Mouse (Mus musculus): ENCODE data around the gene Cpne7. TPM values are rescaled to one million over a fixed set of nuclear protein-coding genes. Genes with fewer than 3 reads are reported as not detected.

Cpne7 gene
- total RNA-seq, 2 experiments from 2014 or later = 0.13 TPM; not detected in 1

DNA sequence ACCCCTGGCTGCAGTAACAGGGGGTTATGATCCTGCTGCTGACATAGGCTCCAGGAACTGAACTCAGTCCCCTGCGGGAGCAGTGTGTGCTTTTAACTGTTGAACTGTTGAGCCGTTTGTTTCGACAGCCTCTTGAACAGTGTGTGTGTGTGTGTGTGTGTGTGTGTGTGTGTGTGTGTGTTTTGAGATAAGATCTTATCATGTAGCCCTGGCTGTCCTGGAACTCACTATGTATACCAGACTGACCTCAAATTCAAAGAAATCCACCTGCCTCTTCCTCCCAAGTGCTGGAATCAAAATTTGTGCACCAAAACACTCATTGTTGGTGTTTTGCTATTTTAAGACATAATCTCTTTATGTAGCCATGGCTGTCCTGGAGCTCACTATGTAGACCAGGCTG, 2.5 kb upstream of the Cpne7 start:
- no peak for DNase-seq

GRCm38 (mm10) chr8:123117744-123118143, 570 bp downstream of the Cpne7 start:
- DNase-seq = no peak

- DNase-seq = no peak
Measured at GRCm38 (mm10) chr8:123122059-123122458, 4.9 kb downstream of the Cpne7 start.

GRCm38 (mm10) chr8:123122670-123123069, 5.5 kb downstream of the Cpne7 start:
- DNase-seq = no peak

- peak; percentile 50 for DNase-seq
Measured at GRCm38 (mm10) chr8:123126193-123126816, 9.1 kb downstream of the Cpne7 start.

DNA sequence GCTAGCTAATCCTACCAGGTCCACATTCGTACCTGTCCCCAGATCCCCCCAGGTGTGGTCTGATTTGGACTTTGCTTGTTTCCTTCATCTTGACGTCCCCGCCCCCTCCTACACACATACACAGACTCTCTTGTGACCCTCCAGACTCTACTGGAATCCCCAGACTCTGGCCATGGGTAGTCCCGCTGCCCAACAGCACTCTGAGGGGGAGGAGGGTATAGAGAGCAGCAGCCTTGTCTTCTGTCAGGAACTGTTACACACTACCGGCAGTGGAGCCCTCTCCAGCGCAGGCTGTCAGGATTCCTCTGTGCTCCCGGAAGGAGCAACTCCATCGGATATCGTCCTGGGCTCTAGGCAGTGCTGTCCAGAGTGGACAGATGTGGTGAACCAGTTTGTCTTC, 13.9 kb downstream of the Cpne7 start:
- DNase-seq = no peak

DNA sequence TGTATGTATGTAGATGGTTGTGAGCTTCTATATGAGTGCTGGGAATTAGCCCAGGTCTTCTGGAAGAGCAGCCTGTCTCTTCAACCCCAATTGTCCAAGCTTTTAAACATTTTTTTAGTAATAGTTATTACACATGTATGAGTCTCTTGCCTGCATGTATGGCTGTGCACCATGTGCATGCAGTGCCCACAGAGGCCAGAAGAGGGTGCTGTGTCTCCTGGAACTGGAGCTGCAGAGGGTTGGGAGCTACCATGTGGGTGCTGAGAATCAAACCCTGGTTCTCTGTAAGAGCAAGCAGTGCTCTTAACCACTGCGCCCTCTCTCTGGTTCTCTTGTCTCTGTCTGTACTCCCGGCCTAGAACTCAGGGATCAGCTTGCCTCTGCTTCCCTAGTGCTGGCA, 15.8 kb downstream of the Cpne7 start:
- no peak for DNase-seq

DNA sequence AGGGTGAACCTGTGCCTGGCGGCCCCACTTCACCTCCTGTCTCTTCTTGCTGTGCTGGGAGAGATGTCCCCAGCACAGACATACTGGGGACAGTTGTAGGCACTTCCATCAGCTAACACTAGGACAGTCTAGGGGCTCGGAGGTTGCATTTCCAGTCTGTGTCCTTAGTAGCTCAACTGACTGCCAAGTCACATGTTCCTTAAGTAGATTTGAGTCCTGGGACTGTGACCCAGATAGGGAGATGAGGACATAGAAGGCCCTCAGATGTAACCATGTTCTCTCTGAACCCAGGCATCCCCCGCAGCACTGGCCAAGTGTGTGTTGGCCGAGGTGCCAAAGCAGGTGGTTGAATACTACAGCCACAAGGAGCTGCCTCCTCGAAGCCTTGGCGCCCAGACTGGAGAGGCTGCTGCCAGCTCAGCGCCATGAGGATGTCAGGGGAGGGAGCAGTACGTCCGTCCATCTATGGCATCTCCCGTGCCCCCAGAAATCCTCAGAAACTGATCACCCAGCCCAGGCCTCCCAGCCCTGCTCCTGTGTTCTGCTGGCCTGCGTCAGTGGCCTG, 17.1 kb downstream of the Cpne7 start:
- DNase-seq = no peak

- DNase-seq = no peak
Measured at GRCm38 (mm10) chr8:123135406-123135805, 18.2 kb downstream of the Cpne7 start.

GRCm38 (mm10) chr8:123135806-123136205, 18.6 kb downstream of the Cpne7 start:
- DNase-seq = no peak

- peak; percentile 42 for DNase-seq
Measured at GRCm38 (mm10) chr8:123136287-123136686, 19.1 kb downstream of the Cpne7 start.

DNA sequence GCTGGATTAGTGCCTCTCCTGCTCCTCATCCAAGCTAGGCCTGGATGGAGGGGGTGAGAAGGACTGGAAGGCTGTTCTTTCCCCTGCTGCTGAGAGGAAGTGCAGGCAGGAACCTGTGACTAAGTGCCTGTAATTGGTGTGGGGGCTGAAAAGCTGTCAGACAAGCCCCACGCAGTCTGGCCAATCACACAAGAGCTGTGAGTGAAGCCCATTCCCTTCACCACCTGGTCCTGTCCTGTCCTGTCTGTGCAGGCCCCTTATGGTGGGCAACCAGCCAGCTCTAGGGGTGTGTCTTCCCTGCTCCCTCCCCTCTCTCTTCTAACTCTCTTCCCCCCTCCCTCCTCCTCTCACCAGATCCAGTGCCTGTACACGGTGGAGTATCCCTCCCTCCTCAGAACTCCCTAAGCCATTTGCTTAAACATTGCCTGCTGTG, 20.5 kb downstream of the Cpne7 start:
- peak; percentile 37 for DNase-seq

DNA sequence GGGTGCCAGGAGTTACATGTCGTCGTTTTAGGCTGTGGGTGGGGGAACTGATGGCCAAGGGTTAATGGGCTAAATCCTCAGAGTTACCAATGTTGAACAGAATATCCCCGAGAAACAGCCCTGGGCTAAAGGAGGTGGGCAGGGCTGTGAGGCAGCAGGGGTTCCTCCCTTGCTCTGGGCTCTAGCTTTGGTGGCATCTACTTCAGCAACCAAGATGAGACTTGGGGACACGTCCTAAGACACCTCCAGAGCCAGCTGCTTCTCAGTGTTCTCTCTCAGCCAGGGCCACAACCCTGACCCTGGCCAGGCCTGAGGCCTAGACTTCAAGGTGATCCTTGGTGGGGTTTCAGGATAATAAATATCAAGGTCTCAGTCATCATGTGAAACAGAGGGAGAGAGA, 21.6 kb downstream of the Cpne7 start:
- no peak for DNase-seq

- DNase-seq = peak; percentile 83
Measured at GRCm38 (mm10) chr8:123141741-123142462, 24.7 kb downstream of the Cpne7 start.

DNA sequence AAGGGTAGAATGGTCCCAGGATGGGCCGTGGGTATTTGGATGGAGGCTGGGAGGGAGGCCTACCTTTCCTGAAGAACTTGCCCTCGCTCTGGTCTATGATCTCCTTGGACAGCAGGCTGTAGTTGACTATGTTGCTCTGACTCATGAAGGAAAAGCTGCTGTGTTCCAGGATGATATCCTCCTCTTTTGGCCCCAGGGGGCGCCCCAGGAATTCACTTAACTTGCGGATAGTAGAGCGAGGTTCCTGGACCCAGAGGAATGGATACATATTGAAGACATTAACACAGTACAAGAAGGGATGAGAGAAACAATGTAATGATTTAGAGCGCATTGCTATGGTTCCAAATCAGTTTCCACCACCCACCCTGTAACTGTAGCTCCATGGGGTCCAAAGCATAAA, 28.1 kb downstream of the Cpne7 start:
- peak; percentile 67 for DNase-seq

DNA sequence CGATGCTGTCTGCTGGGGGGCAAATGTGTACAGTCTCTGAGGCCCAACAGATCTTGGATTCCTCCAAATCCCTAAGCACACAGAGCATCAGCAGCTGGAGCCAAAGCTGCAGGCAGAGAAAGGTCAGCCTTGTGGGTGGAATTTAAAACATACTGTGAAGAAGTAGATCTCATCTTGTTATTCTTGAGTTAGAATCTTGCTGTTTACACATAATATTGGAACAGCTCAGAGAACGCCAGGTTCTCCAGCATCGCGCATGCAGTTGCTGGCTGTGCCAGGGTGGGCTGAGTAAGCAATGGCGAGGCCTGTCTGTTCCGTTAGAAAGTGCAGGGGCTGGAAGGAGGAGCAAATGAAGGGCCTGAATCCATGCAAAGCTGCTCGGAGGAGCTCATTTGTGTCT, 29.2 kb downstream of the Cpne7 start:
- peak; percentile 56 for DNase-seq

DNA sequence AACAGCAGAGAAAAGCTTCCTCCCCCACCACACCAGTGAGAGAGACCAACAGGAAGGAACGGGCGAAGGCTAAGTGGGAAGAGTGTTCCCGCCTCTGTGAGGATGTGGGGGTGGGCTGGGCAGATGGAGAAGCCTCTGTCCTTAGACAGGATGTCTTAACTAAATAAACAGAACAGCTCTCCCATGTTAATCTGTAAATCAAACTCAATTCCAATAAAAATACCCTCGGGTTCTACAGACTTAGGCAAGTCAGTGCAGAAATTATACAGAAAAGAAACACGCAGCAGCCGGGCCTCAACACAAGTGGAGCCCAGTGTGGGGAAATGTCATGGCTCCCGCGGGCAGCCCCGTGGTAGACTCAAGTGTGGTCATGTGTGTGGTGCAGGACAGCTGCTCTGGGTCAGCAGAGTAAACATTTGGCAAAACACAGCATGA, 33.6 kb downstream of the Cpne7 start:
- no peak for DNase-seq

GRCm38 (mm10) chr8:123155177-123155576, 38.0 kb downstream of the Cpne7 start:
- no peak for DNase-seq

- no peak for DNase-seq
Measured at GRCm38 (mm10) chr8:123156070-123156773, 39.0 kb downstream of the Cpne7 start.

GRCm38 (mm10) chr8:123157888-123158465, 40.8 kb downstream of the Cpne7 start, which contains the start of gene Sult5a1:
Gene Sult5a1, minus strand, starts transcription at chr8:123158315.
- DNase-seq = no peak

DNA sequence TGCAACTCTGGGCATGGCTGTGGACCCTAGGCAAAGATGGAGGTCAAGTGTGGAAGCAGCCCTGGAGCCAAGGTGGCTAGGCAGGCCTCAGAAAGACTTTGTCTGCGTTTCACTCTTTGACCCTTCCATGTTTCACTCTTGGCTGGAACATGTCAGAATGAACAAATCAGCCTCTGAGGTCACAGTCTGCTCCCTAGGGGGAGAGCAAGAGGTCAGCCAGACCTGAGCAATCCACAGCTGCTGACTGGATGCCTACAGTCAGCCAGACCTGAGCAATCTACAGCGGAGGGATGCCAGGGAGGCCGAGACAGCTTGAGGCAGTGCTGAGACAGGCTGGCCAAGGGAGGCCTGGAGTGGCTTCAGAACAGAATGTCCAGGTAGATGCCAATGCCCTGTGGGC, 64.2 kb downstream of the Cpne7 start:
- peak; percentile 69 for DNase-seq

Data from gastrocnemius, postnatal 25 days (tissue).